ENCODE assay signal across 8 mouse cellular contexts in genomic region chr9:96478071-96478888, GRCm38 (mm10). TPM values are rescaled to one million over a fixed set of nuclear protein-coding genes. Genes with fewer than 3 reads are reported as not detected.
DNase-seq lines count a peak whose midpoint lies in the region; ATAC-seq lines count a peak whose summit lies in the region.

TSS of gene Rnf7 (minus strand) at chr9:96478675.

- no peaks in the 10 kb centered on the region for H3K27me3 ChIP-seq in forebrain, embryonic 14.5 days (replicated peaks; ENCODE audit: control insufficient read depth, insufficient read depth, low read length)
- H3K27me3 ChIP-seq in neural tube, embryonic 15.5 days (replicated peaks) = no peaks in the 10 kb centered on the region

- peak within 1 kb of the TSS; percentile 73 for H3K4me3 ChIP-seq in forebrain, embryonic 14.5 days (ENCODE audit: low read depth, low read length)
- peak within 1 kb of the TSS; percentile 67 for H3K4me3 ChIP-seq in neural tube, embryonic 15.5 days (replicated peaks)

- H3K4me1 ChIP-seq in forebrain, embryonic 14.5 days (ENCODE audit: control insufficient read depth, insufficient read depth, low read length) = peaks cover 10% of the 10 kb centered on the region
- H3K4me1 ChIP-seq in neural tube, embryonic 15.5 days = peaks cover 31% of the 10 kb centered on the region

- 1% methylated on average over 70 of the region's 74 CpGs for WGBS in forebrain, embryonic 14.5 days
- WGBS in neural tube, embryonic 15.5 days = under 1% methylated on average over 72 of the region's 74 CpGs

- peak; percentile 96 for DNase-seq in ES-CJ7 (ENCODE audit: low read depth, low spot score)
- peak; percentile 99 for DNase-seq in cerebellum, adult 11 months
- DNase-seq in forebrain, embryonic 14.5 days (ENCODE audit: low spot score) = peak; percentile 98
- peak; percentile 100 for DNase-seq in heart, postnatal 14 days
- DNase-seq in layer of hippocampus, adult 11-12 months (ENCODE audit: low spot score) = peak; percentile 99
- DNase-seq in lung, adult 18-20 months = peak; percentile 98 to 99
- peak; percentile 100 for DNase-seq in testis, postnatal 14 days (ENCODE audit: low spot score)

- intact Hi-C loops in heart, postnatal 14 days (cut with DNase I) = loop anchor here (5.0 kb wide), 1 partner anchor 116 kb away; the partner anchor contains the start of gene Atp1b3

- H3K9ac ChIP-seq in forebrain, embryonic 14.5 days (ENCODE audit: low read length) = peak within 1 kb of the TSS; percentile 82
- H3K9ac ChIP-seq in neural tube, embryonic 15.5 days (replicated peaks) = peak within 1 kb of the TSS; percentile 75

- H3K27ac ChIP-seq in forebrain, embryonic 14.5 days (ENCODE audit: low read depth, low read length) = peak within 1 kb of the TSS; percentile 71
- H3K27ac ChIP-seq in neural tube, embryonic 15.5 days (replicated peaks) = peak within 1 kb of the TSS; percentile 89

- peak; percentile 99 for ATAC-seq in forebrain, embryonic 14.5 days
- peak; percentile 99 for ATAC-seq in neural tube, embryonic 15.5 days (ENCODE audit: low FRiP score)

- H3K4me2 ChIP-seq in forebrain, embryonic 14.5 days (ENCODE audit: low read length) = peak within 1 kb of the TSS; percentile 88
- peak within 1 kb of the TSS; percentile 76 for H3K4me2 ChIP-seq in neural tube, embryonic 15.5 days

- H3K9me3 ChIP-seq in forebrain, embryonic 14.5 days (replicated peaks; ENCODE audit: control insufficient read depth, low read length) = no peaks in the 10 kb centered on the region
- no peaks in the 10 kb centered on the region for H3K9me3 ChIP-seq in neural tube, embryonic 15.5 days (replicated peaks)

- peaks cover 10% of the 10 kb centered on the region; the same call in 1 of the 2 replicates for H3K36me3 ChIP-seq in forebrain, embryonic 14.5 days (ENCODE audit: control insufficient read depth, insufficient read depth, low read length)
- peaks cover 13% of the 10 kb centered on the region for H3K36me3 ChIP-seq in neural tube, embryonic 15.5 days

RNA-seq across cellular contexts. Expression of gene Rnf7, which starts in this region (rescaled TPM):
- 228 and 271 TPM in 2 replicates for polyA plus RNA-seq in forebrain, embryonic 14.5 days (2014; fragmentation: Nextera tagmentation; extraction: Ambion mirVana)
- total RNA-seq in heart, postnatal 14 days (2021) = 10 to 100 TPM; 65.8 to 73.1 TPM
- 215 and 221 TPM in 2 replicates for polyA plus RNA-seq in neural tube, embryonic 15.5 days (2015; fragmentation: Nextera tagmentation; extraction: Ambion mirVana)

Comparison
In these comparisons a context has a peak if more than half of its experiments do, and no peak if none do; other contexts are left out.
1. Peak in every context shown above with its lines: DNase-seq, ATAC-seq, H3K4me3 ChIP-seq and H3K27ac ChIP-seq.